Mouse (Mus musculus) liver, postnatal 0 days (tissue): ENCODE results near the gene Rph3a.

Source experiments
- CTCF ChIP-seq: sonication (generic); IDR thresholded peaks from 2 replicates; pipeline ENCODE4 v1.5.1; 2016; ENCODE audit warnings: antibody characterized with exemption, low read depth
- EP300 ChIP-seq: IDR thresholded peaks from 2 replicates; pipeline ENCODE4 v1.6.1; 2016; ENCODE audit warnings: antibody characterized with exemption, low read depth, mild to moderate bottlenecking

- TF ChIP-seq CTCF = no peak
- no peak for TF ChIP-seq EP300
These were observed 21.5 kb downstream of the Rph3a start for GRCm38 (mm10) chr5:120988373-120988772.
